Mouse (Mus musculus) liver, postnatal 0 days (tissue): ENCODE measurements around the gene Hrct1.

Source experiments
- CTCF ChIP-seq: sonication (generic); IDR thresholded peaks from 2 replicates; pipeline ENCODE4 v1.5.1; 2016; ENCODE audit warnings: antibody characterized with exemption, low read depth
- EP300 ChIP-seq: IDR thresholded peaks from 2 replicates; pipeline ENCODE4 v1.6.1; 2016; ENCODE audit warnings: antibody characterized with exemption, low read depth, mild to moderate bottlenecking

DNA sequence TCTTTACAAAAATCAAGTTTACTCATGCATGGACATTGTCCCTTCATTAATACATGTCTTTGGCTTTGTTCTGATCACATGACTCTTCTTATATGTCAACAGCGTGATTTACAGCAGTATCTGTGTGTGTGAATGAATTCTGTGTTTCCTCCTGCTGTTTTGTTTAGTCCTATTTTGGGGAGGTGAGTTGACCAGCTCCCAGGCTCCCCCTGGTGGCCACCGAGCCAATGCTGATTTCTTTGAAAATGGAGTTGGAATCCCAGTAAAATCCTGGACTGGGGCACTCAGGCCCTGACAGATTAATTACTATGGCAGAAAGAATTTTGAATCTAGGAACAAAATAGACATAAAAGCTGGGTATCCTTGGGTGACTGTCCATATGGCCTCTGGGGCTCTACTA, 15.2 kb upstream of the Hrct1 start:
- TF ChIP-seq CTCF, result peak; percentile 89
- TF ChIP-seq EP300, result no peak
